ENCODE assay signal across 11 mouse cellular contexts in genomic region chr1:73265009-73265408, GRCm38 (mm10).
A peak's percentile ranks its signal among the peaks of the same experiment; 100 is the strongest.
DNase-seq lines count a peak whose midpoint lies in the region; ATAC-seq lines count a peak whose summit lies in the region.
"Had no signal": no experiment of that assay in that cellular context is flagged by ENCODE, and none has a peak within 500 bp of the region (broad histone marks: within the 10 kb centered on the region; RNA-seq: fewer than 3 reads in every experiment).

No protein-coding gene starts in this region.

- H3K36me3 ChIP-seq in heart, embryonic 10.5 days = no peaks in the 10 kb centered on the region
- no peaks in the 10 kb centered on the region for H3K36me3 ChIP-seq in forebrain, embryonic 14.5 days (ENCODE audit: control insufficient read depth, insufficient read depth, low read length)
- H3K36me3 ChIP-seq: heart, embryonic 15.5 days; lung, embryonic 15.5 days; neural tube, embryonic 13.5 days had no signal

- H3K27ac ChIP-seq in heart, embryonic 10.5 days = peak overlapping the region; percentile 36; the same call in 1 of the 2 replicates
- H3K27ac ChIP-seq in forebrain, embryonic 14.5 days (ENCODE audit: low read depth, low read length) = no peak overlapping the region
- H3K27ac ChIP-seq: heart, embryonic 15.5 days; lung, embryonic 15.5 days; neural tube, embryonic 13.5 days had no signal

- intact Hi-C loops in left cerebral cortex, postnatal 4 days (cut with DNase I) = no loop called here
- intact Hi-C loops in left cerebral cortex, postnatal 36 days (cut with DNase I) = no loop called here

- H3K9ac ChIP-seq in forebrain, embryonic 14.5 days (ENCODE audit: low read length) = no peak overlapping the region
- H3K9ac ChIP-seq: heart, embryonic 15.5 days; lung, embryonic 15.5 days; neural tube, embryonic 13.5 days had no signal

- WGBS in heart, embryonic 10.5 days = 34% methylated on average over 4 of the region's 4 CpGs
- 68% methylated on average over 4 of the region's 4 CpGs for WGBS in forebrain, embryonic 14.5 days

- H3K4me3 ChIP-seq in heart, embryonic 10.5 days = no peak overlapping the region
- no peak overlapping the region for H3K4me3 ChIP-seq in forebrain, embryonic 14.5 days (ENCODE audit: low read depth, low read length)
- H3K4me3 ChIP-seq: heart, embryonic 15.5 days; lung, embryonic 15.5 days; neural tube, embryonic 13.5 days had no signal

- H3K27me3 ChIP-seq in heart, embryonic 10.5 days (ENCODE audit: insufficient read depth, poor library complexity, severe bottlenecking) = no peaks in the 10 kb centered on the region
- no peaks in the 10 kb centered on the region for H3K27me3 ChIP-seq in forebrain, embryonic 14.5 days (replicated peaks; ENCODE audit: control insufficient read depth, insufficient read depth, low read length)
- H3K27me3 ChIP-seq: heart, embryonic 15.5 days; lung, embryonic 15.5 days; neural tube, embryonic 13.5 days had no signal

- no peaks in the 10 kb centered on the region for H3K9me3 ChIP-seq in heart, embryonic 10.5 days
- H3K9me3 ChIP-seq in forebrain, embryonic 14.5 days (replicated peaks; ENCODE audit: control insufficient read depth, low read length) = no peaks in the 10 kb centered on the region
- H3K9me3 ChIP-seq: heart, embryonic 15.5 days; lung, embryonic 15.5 days; neural tube, embryonic 13.5 days had no signal

- H3K4me2 ChIP-seq in forebrain, embryonic 14.5 days (ENCODE audit: low read length) = no peak overlapping the region
- H3K4me2 ChIP-seq: heart, embryonic 15.5 days; lung, embryonic 15.5 days; neural tube, embryonic 13.5 days had no signal

- no peak for ATAC-seq in forebrain, embryonic 14.5 days

- peaks cover 18% of the 10 kb centered on the region for H3K4me1 ChIP-seq in heart, embryonic 10.5 days
- no peaks in the 10 kb centered on the region for H3K4me1 ChIP-seq in forebrain, embryonic 14.5 days (ENCODE audit: control insufficient read depth, insufficient read depth, low read length)
- H3K4me1 ChIP-seq: neural tube, embryonic 13.5 days had no signal

- DNase-seq in left cerebral cortex, postnatal 4 days = peak; percentile 28
- no peak for DNase-seq in left cerebral cortex, postnatal 36 days (ENCODE audit: low spot score in 2 of 2)
- peak; percentile 6 to 13 for DNase-seq in cerebellum, postnatal 36 days
- DNase-seq in heart, embryonic 10.5 days (ENCODE audit: low spot score) = peak; percentile 75
- peak; percentile 32 for DNase-seq in lung, postnatal 25 days (ENCODE audit: low spot score)
- DNase-seq in adrenal gland, postnatal 4 days (ENCODE audit: low spot score in 2 of 2) = no peak
- no peak for DNase-seq in forebrain, embryonic 14.5 days (ENCODE audit: low spot score)
- DNase-seq: kidney, adult 9 months had no signal

Comparison
In these comparisons a context has a peak if more than half of its experiments do, and no peak if none do; other contexts are left out.
1. DNase-seq: peak in left cerebral cortex, postnatal 4 days (single experiment), cerebellum, postnatal 36 days (2 of 2), heart, embryonic 10.5 days (single experiment) and lung, postnatal 25 days (single experiment); none in left cerebral cortex, postnatal 36 days (0 of 2), adrenal gland, postnatal 4 days (0 of 2) and forebrain, embryonic 14.5 days (single experiment).